Mouse (Mus musculus) CH12.LX (cell line): ENCODE measurements around the gene Pak2. TPM values are rescaled to one million over a fixed set of nuclear protein-coding genes. Genes with fewer than 3 reads are reported as not detected.

Source experiments
- DNase-seq: peaks from one replicate; pipeline ENCODE4 v3.0.0-alpha.2; 2013; ENCODE audit errors: extremely low read depth
- H3K27ac ChIP-seq: 2 replicates; pipeline ENCODE4 v1.5.1; 2012; ENCODE audit warnings: low read depth, mild to moderate bottlenecking, control low read depth, moderate library complexity; ENCODE audit not compliant: insufficient read depth
- H3K27me3 ChIP-seq: replicated peaks from 2 replicates; pipeline ENCODE3; 2012; ENCODE audit warnings: inconsistent platforms
- H3K36me3 ChIP-seq, 2 experiments: replicated peaks in 1 of 2; 2 replicates each; pipeline versions ENCODE3 to v1.6.1; 2012; ENCODE audit warnings: inconsistent platforms in 1 of 2, low read length in 1 of 2, mild to moderate bottlenecking in 1 of 2, mixed read lengths in 1 of 2, moderate library complexity in 1 of 2; ENCODE audit not compliant: control insufficient read depth in 1 of 2, insufficient read depth in 1 of 2
- H3K4me1 ChIP-seq, 2 experiments: 2 replicates each; pipeline ENCODE4 v1.6.1; 2012; ENCODE audit warnings: inconsistent platforms in 1 of 2, moderate library complexity in 1 of 2; ENCODE audit not compliant: insufficient read depth in 2 of 2, control insufficient read depth in 1 of 2
- H3K4me2 ChIP-seq: 2 replicates; pipeline ENCODE4 v1.6.1; 2012; ENCODE audit warnings: low read depth, mild to moderate bottlenecking, control low read depth; ENCODE audit not compliant: poor library complexity, insufficient read depth, severe bottlenecking
- H3K4me3 ChIP-seq, 3 experiments: fragments of 150-350 bp in 1 of 3; sonication (generic) in 1 of 3; replicated peaks in 1 of 3; 2 replicates each; pipeline versions ENCODE3 to v1.5.1; 2011 to 2012; ENCODE audit warnings: low read depth in 2 of 3, low read length in 2 of 3, mild to moderate bottlenecking in 2 of 3, moderate library complexity in 2 of 3, control low read depth in 1 of 3, improper control_type of control experiment in 1 of 3, inconsistent platforms in 1 of 3, mixed read lengths in 1 of 3; ENCODE audit not compliant: poor library complexity in 1 of 3
- H3K79me2 ChIP-seq: replicated peaks from 2 replicates; pipeline ENCODE4 v1.6.1; 2012; ENCODE audit warnings: mild to moderate bottlenecking, moderate library complexity; ENCODE audit not compliant: control insufficient read depth, poor library complexity, insufficient read depth, severe bottlenecking; ENCODE audit errors: extremely low read depth
- H3K9ac ChIP-seq: 2 replicates; pipeline ENCODE4 v1.6.1; 2012; ENCODE audit warnings: low read depth, mild to moderate bottlenecking, control low read depth, moderate library complexity; ENCODE audit not compliant: insufficient read depth
- H3K9me3 ChIP-seq: replicated peaks from 2 replicates; pipeline ENCODE3; 2012; ENCODE audit warnings: low read length, inconsistent platforms, mixed read lengths
- BHLHE40 ChIP-seq: IDR thresholded peaks from 2 replicates; pipeline ENCODE4 v1.6.1; 2011; ENCODE audit warnings: mild to moderate bottlenecking, low read depth, low read length, improper control_type of control experiment
- CHD1 ChIP-seq: IDR thresholded peaks from 2 replicates; pipeline ENCODE4 v1.6.1; 2012; ENCODE audit warnings: low read depth, low read length, improper control_type of control experiment, inconsistent platforms
- CTCF ChIP-seq, 2 experiments: IDR thresholded peaks in 1 of 2; conservative IDR thresholded peaks in 1 of 2; 2 replicates each; pipeline ENCODE4 v1.5.1; 2011 to 2012; ENCODE audit warnings: low read depth in 2 of 2, low read length in 2 of 2, improper control_type of control experiment in 1 of 2, inconsistent platforms in 1 of 2, mild to moderate bottlenecking in 1 of 2, moderate library complexity in 1 of 2
- E2F4 ChIP-seq: IDR thresholded peaks from 2 replicates; pipeline ENCODE4 v1.6.1; 2011; ENCODE audit warnings: low read depth, low read length, improper control_type of control experiment; ENCODE audit not compliant: insufficient replicate concordance
- GABPA ChIP-seq: IDR thresholded peaks from 2 replicates; pipeline ENCODE4 v1.6.1; 2012; ENCODE audit warnings: low read depth, low read length, improper control_type of control experiment, inconsistent platforms; ENCODE audit not compliant: insufficient replicate concordance
- JUN ChIP-seq: IDR thresholded peaks from 2 replicates; pipeline ENCODE4 v1.6.1; 2011; ENCODE audit warnings: low read depth, mild to moderate bottlenecking, low read length, improper control_type of control experiment, moderate library complexity; ENCODE audit not compliant: insufficient read depth
- JUND ChIP-seq: conservative IDR thresholded peaks from 2 replicates; pipeline ENCODE4 v1.6.1; 2011; ENCODE audit warnings: low read depth, low read length, improper control_type of control experiment
- KAT2A ChIP-seq: IDR thresholded peaks from 2 replicates; pipeline ENCODE4 v1.6.1; 2012; ENCODE audit warnings: low read length, improper control_type of control experiment, inconsistent platforms; ENCODE audit not compliant: insufficient replicate concordance
- MAFK ChIP-seq: IDR thresholded peaks from 2 replicates; pipeline ENCODE4 v1.6.1; 2011; ENCODE audit warnings: low read length, improper control_type of control experiment; ENCODE audit not compliant: insufficient replicate concordance
- MAZ ChIP-seq: IDR thresholded peaks from 2 replicates; pipeline ENCODE4 v1.6.1; 2012; ENCODE audit warnings: low read depth, mild to moderate bottlenecking, inconsistent platforms, low read length, improper control_type of control experiment, moderate library complexity
- MYC ChIP-seq: IDR thresholded peaks from 2 replicates; pipeline ENCODE4 v1.6.1; 2011; ENCODE audit warnings: low read depth, mild to moderate bottlenecking, improper control_type of control experiment, low read length
- NELFE ChIP-seq: IDR thresholded peaks from 2 replicates; pipeline ENCODE4 v1.6.1; 2011; ENCODE audit warnings: low read depth, low read length, improper control_type of control experiment
- PAX5 ChIP-seq: IDR thresholded peaks from 2 replicates; pipeline ENCODE4 v1.6.1; 2012; ENCODE audit warnings: low read length, inconsistent platforms, mixed read lengths
- POLR2AphosphoS2 ChIP-seq: IDR thresholded peaks from 2 replicates; pipeline ENCODE4 v1.6.1; 2011; ENCODE audit warnings: low read depth, low read length, improper control_type of control experiment
- RAD21 ChIP-seq: IDR thresholded peaks from 2 replicates; pipeline ENCODE4 v1.6.1; 2011; ENCODE audit warnings: low read depth, mild to moderate bottlenecking, low read length, improper control_type of control experiment, moderate library complexity
- RCOR1 ChIP-seq: conservative IDR thresholded peaks from 2 replicates; pipeline ENCODE4 v1.6.1; 2012; ENCODE audit warnings: low read depth, mild to moderate bottlenecking, inconsistent platforms, low read length, improper control_type of control experiment
- SMC3 ChIP-seq: IDR thresholded peaks from 2 replicates; pipeline ENCODE4 v1.6.1; 2011; ENCODE audit warnings: low read depth, low read length, improper control_type of control experiment
- USF1 ChIP-seq: IDR thresholded peaks from 2 replicates; pipeline ENCODE4 v1.6.1; 2014; ENCODE audit warnings: low read depth, mild to moderate bottlenecking, inconsistent platforms, low read length, improper control_type of control experiment
- ZC3H11A ChIP-seq: IDR thresholded peaks from 2 replicates; pipeline ENCODE4 v1.6.1; 2012; ENCODE audit warnings: low read depth, mild to moderate bottlenecking, inconsistent platforms, low read length, improper control_type of control experiment
- ZNF384 ChIP-seq: IDR thresholded peaks from 2 replicates; pipeline ENCODE4 v1.6.1; 2012; ENCODE audit warnings: low read depth, low read length, improper control_type of control experiment, inconsistent platforms
- dilution Hi-C: fragments of 300-500 bp; cut with MboI; formaldehyde crosslinking; loops from 2 replicates; pipeline ENCODE4 v1.14.3; 2020; ENCODE audit warnings: low sequenced_read_pairs; ENCODE audit not compliant: extremely low pct_unique_long_range_greater_than_20kb, extremely low pct_ligation_motif_present
- in situ Hi-C: fragments of 300-500 bp; cut with MboI; formaldehyde crosslinking; loops from 3 replicates; pipeline ENCODE4 v1.14.3; 2019; ENCODE audit warnings: low sequenced_read_pairs, low pct_ligation_motif_present, low pct_unique_long_range_greater_than_20kb, mixed read lengths
- polyA plus RNA-seq: library from polyadenylated mRNA; unstranded; fragments of >175 nt; gene quantifications from 2 replicates; pipeline ENCODE4 v1.2.1, GENCODE M21; 2012; ENCODE audit warnings: low read depth; ENCODE audit not compliant: insufficient read length
- total RNA-seq, 2 experiments: library from RNA; depleted of rRNA; stranded (reverse); fragments of 300-350 nt in 1 of 2; fragments of >200 nt in 1 of 2; gene quantifications; 2 replicates each; pipeline ENCODE4 v1.2.3; 2012 to 2014

Pak2 gene
- total and polyA plus RNA-seq, 3 experiments: 37.2 to 79.7 (median 73.1) TPM

DNA sequence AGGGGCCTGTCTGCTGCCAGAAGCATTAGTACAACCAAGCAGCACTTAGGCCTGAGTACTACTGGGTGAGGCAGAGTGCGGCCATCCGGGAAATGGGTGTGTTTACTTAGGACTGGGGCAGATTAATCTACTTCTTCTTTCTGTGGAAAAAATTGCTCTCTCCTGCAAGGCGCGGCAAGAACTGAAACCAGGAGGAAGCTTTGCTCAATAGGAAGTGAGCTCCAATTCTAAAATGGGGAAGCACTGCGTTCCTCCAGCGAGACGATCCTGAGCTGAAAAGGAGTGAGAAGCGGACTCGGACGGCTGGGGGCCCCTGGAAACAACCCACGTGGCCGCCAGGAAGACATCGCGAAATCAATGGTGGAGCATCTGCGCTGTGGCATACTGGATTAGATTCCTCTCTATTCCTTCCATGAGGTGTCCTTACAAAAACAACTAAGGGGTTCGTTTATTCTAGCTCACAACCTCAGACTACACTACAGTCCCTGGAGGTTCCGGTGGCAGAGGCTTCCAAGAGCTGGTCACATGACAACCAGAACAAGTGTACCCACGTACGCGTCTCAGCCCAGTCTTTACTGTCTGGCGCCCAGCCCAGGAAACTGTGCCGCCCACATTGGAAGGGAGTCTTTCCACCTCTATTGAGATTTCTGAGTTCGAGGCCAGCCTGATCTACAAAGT, 34.5 kb upstream of the Pak2 start (continued):
- TF ChIP-seq GABPA (no peak), JUN (peak; percentile 82), CHD1 (0 out of 2 replicates have a peak, but pooled peaks have one; percentile 79), ZNF384 (no peak), KAT2A (no peak), PAX5 (no peak), RAD21 (no peak; the same call in 1 of the 2 replicates), RCOR1 (no peak; the same call in 1 of the 2 replicates)

DNA sequence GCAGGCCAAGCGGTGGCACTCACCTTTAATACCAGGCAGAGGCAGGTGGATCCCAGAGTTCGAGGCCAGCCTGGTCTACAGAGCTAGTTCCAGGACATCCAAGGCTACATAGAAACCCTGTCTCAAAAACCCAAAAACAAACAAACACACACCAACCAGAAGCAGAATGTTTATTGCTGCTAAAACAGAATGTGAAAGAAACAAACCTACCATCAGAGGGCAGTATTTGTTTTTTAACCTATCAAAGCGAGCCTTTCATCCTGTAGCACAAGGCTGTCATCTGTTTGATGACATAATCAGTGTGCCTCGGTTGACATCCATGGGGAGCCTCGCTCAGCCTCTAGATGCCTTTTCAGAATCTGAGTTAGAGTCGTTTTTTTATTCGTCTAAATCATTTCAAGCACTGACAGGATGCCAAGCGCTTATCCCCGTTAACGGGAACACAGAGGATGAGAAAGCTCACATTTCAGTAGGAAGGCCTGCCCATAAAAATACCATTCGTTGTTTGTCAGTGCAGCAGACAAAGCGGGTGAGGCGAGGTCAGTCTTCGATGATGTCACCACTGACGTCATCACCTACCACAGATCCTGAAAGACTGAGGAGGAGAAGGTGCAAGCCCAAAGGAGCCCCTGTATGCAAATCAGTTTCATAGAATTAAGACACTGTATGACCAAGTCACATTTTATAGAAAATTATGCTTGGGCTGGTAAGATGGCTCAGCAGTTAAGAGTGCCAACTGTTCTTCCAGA, 32.0 kb upstream of the Pak2 start:
- Histone ChIP-seq H3K9me3 (no peaks in the 10 kb centered on the region), H3K36me3 (peaks cover 9 to 35% of the 10 kb centered on the region in 2 experiments), H3K27me3 (no peaks in the 10 kb centered on the region), H3K4me1 (peaks cover 4 to 50% of the 10 kb centered on the region in 2 experiments; a peak in 3 of 4 replicates), H3K27ac (no peak overlapping the region), H3K4me3 (no peak overlapping the region), H3K9ac (no peak overlapping the region), H3K79me2 (no peaks in the 10 kb centered on the region)
- DNase-seq: peak; percentile 71
- in situ Hi-C loops: loop anchor here (5.0 kb wide), 1 partner anchor 91 kb away; no protein-coding TSS in a partner anchor
- TF ChIP-seq ZNF384: no peak
- no peak for TF ChIP-seq CHD1
- peak; percentile 75 for TF ChIP-seq JUN
- peak; percentile 49 for TF ChIP-seq SMC3
- TF ChIP-seq JUND: peak; percentile 60; the same call in 1 of the 2 replicates
- TF ChIP-seq RAD21: peak; percentile 60
- peak; percentile 33; the same call in 1 of the 2 replicates for TF ChIP-seq BHLHE40
- TF ChIP-seq CTCF (conservative IDR thresholded peaks at IDR 0.05 in 1 of 2, IDR thresholded peaks at IDR 0.05 in 1 of 2; ENCODE audit: low read depth in 2 of 2, low read length in 2 of 2): peak; percentile 6 to 62; a peak in 2 of 4 replicates
- TF ChIP-seq USF1: no peak
- TF ChIP-seq MYC: peak; percentile 39; the same call in 1 of the 2 replicates
- TF ChIP-seq, all 38 proteins: peak for 7
- H3K4me2 ChIP-seq: no peak overlapping the region
- dilution Hi-C loops: no loop called here

DNA sequence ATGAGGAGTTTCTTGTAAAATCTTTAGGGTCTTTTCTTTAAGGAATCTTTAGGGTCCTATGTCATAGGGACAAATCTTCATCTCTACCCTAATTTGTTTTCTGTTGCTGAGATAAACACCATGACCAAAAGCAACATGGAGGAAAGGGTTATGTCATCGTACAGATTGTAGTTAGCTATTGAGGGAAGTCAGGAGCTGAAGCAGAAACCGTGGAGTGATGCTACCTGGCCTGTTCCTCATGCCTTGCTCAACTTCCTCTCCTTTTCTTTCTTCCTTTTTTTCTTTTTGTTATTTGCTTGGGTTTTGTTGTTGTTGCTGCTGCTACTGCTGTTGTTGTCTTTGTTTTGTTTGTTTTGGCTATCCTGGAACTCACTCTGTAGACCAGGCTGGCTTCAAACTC, 29.4 kb upstream of the Pak2 start:
- Histone ChIP-seq H3K4me1 (peaks cover 2 to 28% of the 10 kb centered on the region in 2 experiments; a peak in 2 of 4 replicates), H3K9me3 (no peaks in the 10 kb centered on the region), H3K4me3 (no peak overlapping the region), H3K79me2 (no peaks in the 10 kb centered on the region), H3K9ac (no peak overlapping the region), H3K36me3 (peaks cover 17 to 56% of the 10 kb centered on the region in 2 experiments), H3K27ac (no peak overlapping the region)
- in situ Hi-C loops: loop anchor here (10.0 kb wide), 1 partner anchor 356 kb away; no protein-coding TSS in a partner anchor
- no peak for DNase-seq
- TF ChIP-seq USF1 (no peak), POLR2AphosphoS2 (no peak), MAZ (no peak), NELFE (no peak), MAFK (no peak), E2F4 (no peak), ZC3H11A (no peak), ZNF384 (no peak)
- TF ChIP-seq, all 38 proteins: peak for 0
- Histone ChIP-seq H3K4me2 (no peak overlapping the region), H3K27me3 (no peaks in the 10 kb centered on the region)
- dilution Hi-C loops: no loop called here
